ENCODE assay signal across 9 mouse cellular contexts in genomic region chr1:37272464-37272863, GRCm38 (mm10). TPM values are rescaled to one million over a fixed set of nuclear protein-coding genes. Genes with fewer than 3 reads are reported as not detected.
DNase-seq lines count a peak whose midpoint lies in the region.
"Had no signal": no experiment of that assay in that cellular context is flagged by ENCODE, and none has a peak within 500 bp of the region (broad histone marks: within the 10 kb centered on the region; RNA-seq: fewer than 3 reads in every experiment).

No protein-coding gene starts in this region.

- no peak overlapping the region for H3K27ac ChIP-seq in heart, embryonic 10.5 days
- H3K27ac ChIP-seq: macrophage had no signal

- peak; percentile 85 for DNase-seq in ES-CJ7 (ENCODE audit: low read depth, low spot score)
- DNase-seq in adrenal gland, adult 8-10 months = peak; percentile 19
- peak; percentile 75 for DNase-seq in embryo, embryonic 11 days
- peak; percentile 77 for DNase-seq in heart, embryonic 10.5 days (ENCODE audit: low spot score)
- DNase-seq in kidney, postnatal 25 days = peak; percentile 45 to 65
- DNase-seq in lung, adult 18-20 months = peak; percentile 40 to 54
- DNase-seq in retina, embryonic 14.5 days (ENCODE audit: low spot score) = peak; percentile 89
- peak; percentile 68 for DNase-seq in thymus, postnatal 4 days

- H3K27me3 ChIP-seq in heart, embryonic 10.5 days (ENCODE audit: insufficient read depth, poor library complexity, severe bottlenecking) = no peaks in the 10 kb centered on the region

- H3K4me3 ChIP-seq in heart, embryonic 10.5 days = no peak overlapping the region

- no peaks in the 10 kb centered on the region for H3K36me3 ChIP-seq in heart, embryonic 10.5 days

- no peaks in the 10 kb centered on the region for H3K4me1 ChIP-seq in heart, embryonic 10.5 days

- H3K9me3 ChIP-seq in heart, embryonic 10.5 days = no peaks in the 10 kb centered on the region

- WGBS in heart, embryonic 10.5 days = 5% methylated on average over 7 of the region's 7 CpGs

RNA-seq across cellular contexts. Expression of gene Inpp4a, which starts 27.2 kb away (rescaled TPM):
- 10 to 100 TPM; 23.0 to 35.6 (median 31.2) TPM for total RNA-seq in adrenal gland, adult 8-10 months (2022)
- polyA plus RNA-seq in heart, embryonic 10.5 days (2016; fragmentation: Nextera tagmentation; extraction: Ambion mirVana) = 10.5 and 13.3 TPM in 2 replicates

RNA-seq across cellular contexts. Expression of gene Cnga3, which starts 58.2 kb away (rescaled TPM):
- 1 to 10 TPM; 2.6 to 4.1 (median 3.0) TPM for total RNA-seq in adrenal gland, adult 8-10 months (2022)
- polyA plus RNA-seq in heart, embryonic 10.5 days (2016; fragmentation: Nextera tagmentation; extraction: Ambion mirVana) = 0.08 TPM in 1 of 2 replicates, not detected in the other
- polyA plus RNA-seq: macrophage had no signal

Comparison
In these comparisons a context has a peak if more than half of its experiments do, and no peak if none do; other contexts are left out.
1. DNase-seq: peak in every context shown above with its lines; median percentile 89 in retina, embryonic 14.5 days; 85 in ES-CJ7; 77 in heart, embryonic 10.5 days; 75 in embryo, embryonic 11 days; 68 in thymus, postnatal 4 days; 55 in kidney, postnatal 25 days; 47 in lung, adult 18-20 months; 19 in adrenal gland, adult 8-10 months.